Mouse (Mus musculus): ENCODE results near the gene H60b. TPM values are rescaled to one million over a fixed set of nuclear protein-coding genes. Genes with fewer than 3 reads are reported as not detected.
"Not testable (repeated sequence)": the region's sequence is repeated elsewhere in the genome, so short reads cannot be mapped to it uniquely, and the experiment has no call there.

H60b gene
- total RNA-seq, 2 experiments from 2014 or later, result not detected

- DNase-seq, result no peak
Observed at GRCm38 (mm10) chr10:22274445-22275057, 116.2 kb downstream of the H60b start.

- DNase-seq, result not testable (repeated sequence)
Observed at GRCm38 (mm10) chr10:22278468-22278867, 120.1 kb downstream of the H60b start.

- no peak for DNase-seq
Observed at GRCm38 (mm10) chr10:22282816-22283215, 124.4 kb downstream of the H60b start.

- no peak for DNase-seq
Observed at GRCm38 (mm10) chr10:22295676-22296075, 137.3 kb downstream of the H60b start.

- no peak for DNase-seq
Observed at GRCm38 (mm10) chr10:22297033-22297762, 138.8 kb downstream of the H60b start.

- DNase-seq, result peak; percentile 27
Observed at GRCm38 (mm10) chr10:22297766-22298461, 139.5 kb downstream of the H60b start.

- DNase-seq, result no peak
Observed at GRCm38 (mm10) chr10:22299324-22299723, 140.9 kb downstream of the H60b start.

GRCm38 (mm10) chr10:22301641-22302040 is 143.3 kb downstream of the H60b start:
- DNase-seq, result no peak

- no peak for DNase-seq
Observed at GRCm38 (mm10) chr10:22302344-22303057, 144.1 kb downstream of the H60b start.

GRCm38 (mm10) chr10:22303736-22304135 is 145.3 kb downstream of the H60b start:
- no peak for DNase-seq

- DNase-seq, result no peak
Observed at GRCm38 (mm10) chr10:22305801-22306200, 147.4 kb downstream of the H60b start.

GRCm38 (mm10) chr10:22306452-22306851 is 148.1 kb downstream of the H60b start:
- no peak for DNase-seq

- no peak for DNase-seq
Observed at GRCm38 (mm10) chr10:22308221-22308620, 149.8 kb downstream of the H60b start.

GRCm38 (mm10) chr10:22322858-22323257 is 164.5 kb downstream of the H60b start:
- DNase-seq, result no peak

Other genes starting within 250 kb of the H60b start
- not detected for gene 4930444G20Rik, start 90.5 kb upstream of the H60b start, total RNA-seq (2021)
- gene E030030I06Rik, start 9.3 kb upstream of the H60b start, total RNA-seq (2021), result 1 to 10 TPM; 1.2 to 2.1 TPM
- gene Raet1e, start within 50 bp of the H60b start, total RNA-seq (2021), result not detected
- gene Raet1d, start 202.0 kb downstream of the H60b start, total RNA-seq (2021), result not detected